Mouse (Mus musculus) forebrain, embryonic 11.5 days (tissue): ENCODE results near the gene Ankrd50. TPM values are rescaled to one million over a fixed set of nuclear protein-coding genes. Genes with fewer than 3 reads are reported as not detected.

ENCODE experiments used
- ATAC-seq: fragments of 200-750 bp; cut with Nextera tagmentation; replicated peaks from 2 replicates; pipeline ENCODE4 v1.8.0; 2017; ENCODE audit warnings: moderate TSS enrichment; ENCODE audit not compliant: low FRiP score
- DNase-seq: peaks from one replicate; pipeline ENCODE4 v3.0.0-alpha.2; 2017; ENCODE audit warnings: low spot score
- H3K27ac ChIP-seq: fragments of 300-500 bp; sonication (generic); 2 replicates; pipeline ENCODE4 v1.5.1; 2014; ENCODE audit warnings: low read depth, low read length
- H3K27me3 ChIP-seq: fragments of 300-500 bp; sonication (generic); 2 replicates; pipeline ENCODE4 v1.6.1; 2014; ENCODE audit warnings: mild to moderate bottlenecking, low read length, mixed read lengths; ENCODE audit not compliant: control insufficient read depth, insufficient read depth
- H3K36me3 ChIP-seq: fragments of 300-500 bp; sonication (generic); 2 replicates; pipeline ENCODE4 v1.6.1; 2014; ENCODE audit warnings: mild to moderate bottlenecking, low read length, moderate library complexity, mixed read lengths; ENCODE audit not compliant: control insufficient read depth, insufficient read depth
- H3K4me1 ChIP-seq: fragments of 300-500 bp; sonication (generic); replicated peaks from 2 replicates; pipeline ENCODE4 v1.6.1; 2014; ENCODE audit warnings: low read length, mixed read lengths; ENCODE audit not compliant: control insufficient read depth, insufficient read depth
- H3K4me2 ChIP-seq: fragments of 300-500 bp; sonication (generic); 2 replicates; pipeline ENCODE4 v1.6.1; 2014; ENCODE audit warnings: low read depth, mild to moderate bottlenecking, low read length, moderate library complexity, mixed read lengths; ENCODE audit not compliant: severe bottlenecking
- H3K4me3 ChIP-seq: fragments of 300-500 bp; sonication (generic); 2 replicates; pipeline ENCODE4 v1.5.1; 2014; ENCODE audit warnings: low read depth, low read length
- H3K9ac ChIP-seq: fragments of 300-500 bp; sonication (generic); 2 replicates; pipeline ENCODE4 v1.6.1; 2014; ENCODE audit warnings: low read length
- H3K9me3 ChIP-seq: fragments of 300-500 bp; sonication (generic); 2 replicates; pipeline ENCODE4 v1.6.1; 2016; ENCODE audit warnings: low read length, mixed read lengths; ENCODE audit not compliant: control insufficient read depth
- WGBS: fragments of 180-500 bp; shearing (Covaris S2); extraction: QIAGEN DNeasy Blood & Tissue Kit; methylation state at CpG from one replicate; pipeline ENCODE4 v1.1.7; 2014; 5-methylcytosine and 5-hydroxymethylcytosine counted together
- polyA plus RNA-seq: library from polyadenylated mRNA; unstranded; fragments of >200 nt; fragmentation: Nextera tagmentation; extraction: Ambion mirVana; gene quantifications from 2 replicates; pipeline ENCODE4 v1.2.1, GENCODE M21; 2014

Gene Ankrd50
- polyA plus RNA-seq, 1 experiment from 2014 or later: 27.0 TPM

- WGBS: 88% methylated on average over 3 of the region's 3 CpGs
- Histone ChIP-seq H3K4me1 (no peaks in the 10 kb centered on the region), H3K27me3 (no peaks in the 10 kb centered on the region), H3K36me3 (no peaks in the 10 kb centered on the region), H3K27ac (no peak overlapping the region), H3K9me3 (no peaks in the 10 kb centered on the region), H3K4me2 (no peak overlapping the region), H3K4me3 (no peak overlapping the region), H3K9ac (no peak overlapping the region)
- ATAC-seq (no peak), DNase-seq (no peak)
Measured at GRCm38 (mm10) chr3:38496795-38497385, 12.2 kb upstream of the Ankrd50 start.

- H3K4me3 ChIP-seq: no peak overlapping the region
- no peaks in the 10 kb centered on the region for H3K27me3 ChIP-seq
- DNase-seq (no peak), ATAC-seq (no peak)
- no peaks in the 10 kb centered on the region for H3K9me3 ChIP-seq
- H3K9ac ChIP-seq: no peak overlapping the region
- H3K27ac ChIP-seq: no peak overlapping the region
- no peaks in the 10 kb centered on the region for H3K4me1 ChIP-seq
- 93% methylated on average over 3 of the region's 3 CpGs for WGBS
- H3K4me2 ChIP-seq: no peak overlapping the region
- no peaks in the 10 kb centered on the region for H3K36me3 ChIP-seq
Measured at GRCm38 (mm10) chr3:38491702-38492101, 7.1 kb upstream of the Ankrd50 start.

GRCm38 (mm10) chr3:38491236-38491635 lies 6.6 kb upstream of the Ankrd50 start:
- DNase-seq (no peak), ATAC-seq (no peak)
- WGBS: 83% methylated on average over 3 of the region's 3 CpGs
- H3K36me3 ChIP-seq: no peaks in the 10 kb centered on the region
- H3K9me3 ChIP-seq: no peaks in the 10 kb centered on the region
- no peak overlapping the region for H3K4me3 ChIP-seq
- H3K4me2 ChIP-seq: no peak overlapping the region
- no peaks in the 10 kb centered on the region for H3K4me1 ChIP-seq
- no peaks in the 10 kb centered on the region for H3K27me3 ChIP-seq
- no peak overlapping the region for H3K9ac ChIP-seq
- no peak overlapping the region for H3K27ac ChIP-seq

GRCm38 (mm10) chr3:38490720-38491119 lies 6.1 kb upstream of the Ankrd50 start:
- DNase-seq (no peak), ATAC-seq (no peak)
- no peak overlapping the region for H3K4me2 ChIP-seq
- H3K36me3 ChIP-seq: no peaks in the 10 kb centered on the region
- no peak overlapping the region for H3K4me3 ChIP-seq
- no peaks in the 10 kb centered on the region for H3K27me3 ChIP-seq
- no peak overlapping the region for H3K9ac ChIP-seq
- H3K4me1 ChIP-seq: no peaks in the 10 kb centered on the region
- H3K27ac ChIP-seq: no peak overlapping the region
- 92% methylated on average over 2 of the region's 2 CpGs for WGBS
- no peaks in the 10 kb centered on the region for H3K9me3 ChIP-seq

- Histone ChIP-seq H3K27ac (no peak overlapping the region), H3K36me3 (no peaks in the 10 kb centered on the region; the same call in 1 of the 2 replicates), H3K4me2 (peak overlapping the region; percentile 75), H3K4me1 (peaks cover 12% of the 10 kb centered on the region; the same call in 1 of the 2 replicates), H3K27me3 (no peaks in the 10 kb centered on the region), H3K9me3 (no peaks in the 10 kb centered on the region), H3K4me3 (peak overlapping the region; percentile 88), H3K9ac (no peak overlapping the region)
- ATAC-seq: peak; percentile 98; the same call in 1 of the 2 replicates
- WGBS: 2% methylated on average over 26 of the region's 26 CpGs
- DNase-seq: no peak
Measured at GRCm38 (mm10) chr3:38485107-38485545, 482 bp upstream of the Ankrd50 start.

- Histone ChIP-seq H3K4me2 (peak overlapping the region; percentile 75), H3K27me3 (no peaks in the 10 kb centered on the region), H3K9me3 (no peaks in the 10 kb centered on the region), H3K4me3 (peak overlapping the region; percentile 88), H3K27ac (no peak overlapping the region), H3K4me1 (peaks cover 13% of the 10 kb centered on the region; the same call in 1 of the 2 replicates), H3K36me3 (no peaks in the 10 kb centered on the region; the same call in 1 of the 2 replicates), H3K9ac (peak overlapping the region; percentile 95)
- DNase-seq: no peak
- no peak for ATAC-seq
- 37% methylated on average over 10 of the region's 10 CpGs for WGBS
Measured at GRCm38 (mm10) chr3:38483551-38483950, 1.1 kb downstream of the Ankrd50 start.

GRCm38 (mm10) chr3:38482749-38483148 lies 1.9 kb downstream of the Ankrd50 start:
- no peaks in the 10 kb centered on the region; the same call in 1 of the 2 replicates for H3K36me3 ChIP-seq
- peak overlapping the region; percentile 88 for H3K4me3 ChIP-seq
- 49% methylated on average over 11 of the region's 11 CpGs for WGBS
- peak overlapping the region; percentile 75 for H3K4me2 ChIP-seq
- H3K9ac ChIP-seq: peak overlapping the region; percentile 95
- no peaks in the 10 kb centered on the region for H3K27me3 ChIP-seq
- H3K27ac ChIP-seq: no peak overlapping the region
- DNase-seq (peak; percentile 55), ATAC-seq (no peak)
- H3K9me3 ChIP-seq: no peaks in the 10 kb centered on the region
- peaks cover 13% of the 10 kb centered on the region; the same call in 1 of the 2 replicates for H3K4me1 ChIP-seq

- ATAC-seq (no peak), DNase-seq (no peak)
- Histone ChIP-seq H3K4me3 (peak overlapping the region; percentile 9; the same call in 1 of the 2 replicates), H3K4me1 (peaks cover 13% of the 10 kb centered on the region; the same call in 1 of the 2 replicates), H3K4me2 (peak overlapping the region; percentile 31), H3K36me3 (no peaks in the 10 kb centered on the region; the same call in 1 of the 2 replicates), H3K27ac (no peak overlapping the region), H3K9ac (no peak overlapping the region; the same call in 1 of the 2 replicates), H3K9me3 (no peaks in the 10 kb centered on the region), H3K27me3 (no peaks in the 10 kb centered on the region)
- WGBS: 74% methylated on average over 1 of the region's 1 CpGs
Measured at GRCm38 (mm10) chr3:38481106-38481505, 3.5 kb downstream of the Ankrd50 start.

GRCm38 (mm10) chr3:38477936-38478335 lies 6.7 kb downstream of the Ankrd50 start:
- no peak overlapping the region for H3K27ac ChIP-seq
- 37% methylated on average over 1 of the region's 1 CpGs for WGBS
- H3K4me1 ChIP-seq: peaks cover 10% of the 10 kb centered on the region; the same call in 1 of the 2 replicates
- no peak overlapping the region for H3K4me2 ChIP-seq
- no peaks in the 10 kb centered on the region; the same call in 1 of the 2 replicates for H3K36me3 ChIP-seq
- H3K9me3 ChIP-seq: no peaks in the 10 kb centered on the region
- no peak for DNase-seq
- no peak overlapping the region for H3K4me3 ChIP-seq
- no peak overlapping the region for H3K9ac ChIP-seq
- no peak for ATAC-seq
- no peaks in the 10 kb centered on the region for H3K27me3 ChIP-seq
